Mouse (Mus musculus): ENCODE data around the gene Psmd12. TPM values are rescaled to one million over a fixed set of nuclear protein-coding genes. Genes with fewer than 3 reads are reported as not detected.

Gene Psmd12
- polyA plus RNA-seq, 1 experiment from 2014 or later, result 148 TPM

GRCm38 (mm10) chr11:107446650-107447049 lies 32.6 kb upstream of the Psmd12 start:
- Histone ChIP-seq H3K4me3 (replicated peaks; ENCODE audit: low read length) (no peak overlapping the region), H3K27ac (ENCODE audit: low read length) (no peak overlapping the region), H3K9ac (replicated peaks; ENCODE audit: low read depth, low read length) (no peak overlapping the region), H3K9me3 (ENCODE audit: control insufficient read depth, low read length) (no peaks in the 10 kb centered on the region), H3K27me3 (replicated peaks; ENCODE audit: control insufficient read depth, insufficient read depth, low read length) (no peaks in the 10 kb centered on the region), H3K4me2 (ENCODE audit: low read length) (no peak overlapping the region), H3K36me3 (ENCODE audit: control insufficient read depth, insufficient read depth) (no peaks in the 10 kb centered on the region), H3K4me1 (replicated peaks; ENCODE audit: control insufficient read depth, insufficient read depth, low read length) (peaks cover 8% of the 10 kb centered on the region; the same call in 1 of the 2 replicates)
- no peak for ATAC-seq
- 71% methylated on average over 6 of the region's 6 CpGs for WGBS

- H3K4me3 ChIP-seq (replicated peaks; ENCODE audit: low read length), result no peak overlapping the region
- no peak for ATAC-seq
- no peak overlapping the region for H3K27ac ChIP-seq (ENCODE audit: low read length)
- H3K4me2 ChIP-seq (ENCODE audit: low read length), result no peak overlapping the region
- H3K9ac ChIP-seq (replicated peaks; ENCODE audit: low read depth, low read length), result no peak overlapping the region
- H3K9me3 ChIP-seq (ENCODE audit: control insufficient read depth, low read length), result no peaks in the 10 kb centered on the region
- 76% methylated on average over 5 of the region's 5 CpGs for WGBS
- no peaks in the 10 kb centered on the region for H3K27me3 ChIP-seq (replicated peaks; ENCODE audit: control insufficient read depth, insufficient read depth, low read length)
- peaks cover 8% of the 10 kb centered on the region; the same call in 1 of the 2 replicates for H3K4me1 ChIP-seq (replicated peaks; ENCODE audit: control insufficient read depth, insufficient read depth, low read length)
- H3K36me3 ChIP-seq (ENCODE audit: control insufficient read depth, insufficient read depth), result no peaks in the 10 kb centered on the region
Measured at GRCm38 (mm10) chr11:107447349-107447748, 31.9 kb upstream of the Psmd12 start.

- Histone ChIP-seq H3K4me1 (replicated peaks; ENCODE audit: control insufficient read depth, insufficient read depth, low read length) (peaks cover 8% of the 10 kb centered on the region; the same call in 1 of the 2 replicates), H3K27me3 (replicated peaks; ENCODE audit: control insufficient read depth, insufficient read depth, low read length) (no peaks in the 10 kb centered on the region), H3K4me3 (replicated peaks; ENCODE audit: low read length) (no peak overlapping the region), H3K9me3 (ENCODE audit: control insufficient read depth, low read length) (no peaks in the 10 kb centered on the region), H3K9ac (replicated peaks; ENCODE audit: low read depth, low read length) (no peak overlapping the region), H3K27ac (ENCODE audit: low read length) (no peak overlapping the region), H3K36me3 (ENCODE audit: control insufficient read depth, insufficient read depth) (no peaks in the 10 kb centered on the region), H3K4me2 (ENCODE audit: low read length) (no peak overlapping the region)
- no peak for ATAC-seq
- WGBS, result 86% methylated on average over 9 of the region's 9 CpGs
Measured at GRCm38 (mm10) chr11:107447915-107448314, 31.4 kb upstream of the Psmd12 start.

GRCm38 (mm10) chr11:107449169-107449910 lies 29.9 kb upstream of the Psmd12 start:
- 71% methylated on average over 17 of the region's 17 CpGs for WGBS
- H3K4me3 ChIP-seq (replicated peaks; ENCODE audit: low read length), result no peak overlapping the region
- H3K27ac ChIP-seq (ENCODE audit: low read length), result no peak overlapping the region
- H3K27me3 ChIP-seq (replicated peaks; ENCODE audit: control insufficient read depth, insufficient read depth, low read length), result no peaks in the 10 kb centered on the region
- H3K36me3 ChIP-seq (ENCODE audit: control insufficient read depth, insufficient read depth), result no peaks in the 10 kb centered on the region
- no peaks in the 10 kb centered on the region for H3K9me3 ChIP-seq (ENCODE audit: control insufficient read depth, low read length)
- H3K4me1 ChIP-seq (replicated peaks; ENCODE audit: control insufficient read depth, insufficient read depth, low read length), result peaks cover 8% of the 10 kb centered on the region; the same call in 1 of the 2 replicates
- no peak for ATAC-seq
- no peak overlapping the region for H3K9ac ChIP-seq (replicated peaks; ENCODE audit: low read depth, low read length)
- H3K4me2 ChIP-seq (ENCODE audit: low read length), result no peak overlapping the region

- no peak overlapping the region for H3K4me3 ChIP-seq (replicated peaks; ENCODE audit: low read length)
- H3K36me3 ChIP-seq (ENCODE audit: control insufficient read depth, insufficient read depth), result no peaks in the 10 kb centered on the region
- no peak for ATAC-seq
- no peak overlapping the region for H3K9ac ChIP-seq (replicated peaks; ENCODE audit: low read depth, low read length)
- H3K27me3 ChIP-seq (replicated peaks; ENCODE audit: control insufficient read depth, insufficient read depth, low read length), result no peaks in the 10 kb centered on the region
- H3K27ac ChIP-seq (ENCODE audit: low read length), result no peak overlapping the region
- H3K9me3 ChIP-seq (ENCODE audit: control insufficient read depth, low read length), result no peaks in the 10 kb centered on the region
- WGBS, result 36% methylated on average over 6 of the region's 6 CpGs
- peaks cover 8% of the 10 kb centered on the region; the same call in 1 of the 2 replicates for H3K4me1 ChIP-seq (replicated peaks; ENCODE audit: control insufficient read depth, insufficient read depth, low read length)
- H3K4me2 ChIP-seq (ENCODE audit: low read length), result no peak overlapping the region
Measured at GRCm38 (mm10) chr11:107450097-107450496, 29.2 kb upstream of the Psmd12 start.

GRCm38 (mm10) chr11:107451106-107451505 lies 28.2 kb upstream of the Psmd12 start:
- WGBS, result 94% methylated on average over 10 of the region's 10 CpGs
- no peaks in the 10 kb centered on the region for H3K27me3 ChIP-seq (replicated peaks; ENCODE audit: control insufficient read depth, insufficient read depth, low read length)

GRCm38 (mm10) chr11:107452053-107452452 lies 27.2 kb upstream of the Psmd12 start:
- H3K27me3 ChIP-seq (replicated peaks; ENCODE audit: control insufficient read depth, insufficient read depth, low read length), result no peaks in the 10 kb centered on the region
- 97% methylated on average over 7 of the region's 7 CpGs for WGBS
- H3K36me3 ChIP-seq (ENCODE audit: control insufficient read depth, insufficient read depth), result no peaks in the 10 kb centered on the region
- H3K9ac ChIP-seq (replicated peaks; ENCODE audit: low read depth, low read length), result no peak overlapping the region
- no peak overlapping the region for H3K4me3 ChIP-seq (replicated peaks; ENCODE audit: low read length)
- no peak overlapping the region for H3K27ac ChIP-seq (ENCODE audit: low read length)
- H3K4me1 ChIP-seq (replicated peaks; ENCODE audit: control insufficient read depth, insufficient read depth, low read length), result peaks cover 5% of the 10 kb centered on the region; the same call in 1 of the 2 replicates
- no peak for ATAC-seq
- H3K9me3 ChIP-seq (ENCODE audit: control insufficient read depth, low read length), result no peaks in the 10 kb centered on the region
- H3K4me2 ChIP-seq (ENCODE audit: low read length), result no peak overlapping the region

More at GRCm38 (mm10) chr11:107451106-107451505, 28.2 kb upstream of the Psmd12 start:
- no peak overlapping the region for H3K4me2 ChIP-seq (ENCODE audit: low read length)
- H3K36me3 ChIP-seq (ENCODE audit: control insufficient read depth, insufficient read depth), result no peaks in the 10 kb centered on the region
- H3K4me3 ChIP-seq (replicated peaks; ENCODE audit: low read length), result no peak overlapping the region
- no peak overlapping the region for H3K9ac ChIP-seq (replicated peaks; ENCODE audit: low read depth, low read length)
- no peak for ATAC-seq
- no peaks in the 10 kb centered on the region for H3K9me3 ChIP-seq (ENCODE audit: control insufficient read depth, low read length)
- H3K27ac ChIP-seq (ENCODE audit: low read length), result no peak overlapping the region
- peaks cover 5% of the 10 kb centered on the region; the same call in 1 of the 2 replicates for H3K4me1 ChIP-seq (replicated peaks; ENCODE audit: control insufficient read depth, insufficient read depth, low read length)

GRCm38 (mm10) chr11:107454546-107455462 lies 24.5 kb upstream of the Psmd12 start:
- Histone ChIP-seq H3K36me3 (ENCODE audit: control insufficient read depth, insufficient read depth) (no peaks in the 10 kb centered on the region), H3K27ac (ENCODE audit: low read length) (no peak overlapping the region), H3K4me2 (ENCODE audit: low read length) (no peak overlapping the region), H3K4me3 (replicated peaks; ENCODE audit: low read length) (no peak overlapping the region), H3K9me3 (ENCODE audit: control insufficient read depth, low read length) (no peaks in the 10 kb centered on the region), H3K27me3 (replicated peaks; ENCODE audit: control insufficient read depth, insufficient read depth, low read length) (no peaks in the 10 kb centered on the region), H3K9ac (replicated peaks; ENCODE audit: low read depth, low read length) (no peak overlapping the region), H3K4me1 (replicated peaks; ENCODE audit: control insufficient read depth, insufficient read depth, low read length) (peaks cover 5% of the 10 kb centered on the region; the same call in 1 of the 2 replicates)
- WGBS, result 57% methylated on average over 19 of the region's 19 CpGs
- no peak for ATAC-seq

- H3K27ac ChIP-seq (ENCODE audit: low read length), result no peak overlapping the region
- no peak overlapping the region for H3K9ac ChIP-seq (replicated peaks; ENCODE audit: low read depth, low read length)
- H3K9me3 ChIP-seq (ENCODE audit: control insufficient read depth, low read length), result no peaks in the 10 kb centered on the region
- no peak overlapping the region for H3K4me2 ChIP-seq (ENCODE audit: low read length)
- H3K27me3 ChIP-seq (replicated peaks; ENCODE audit: control insufficient read depth, insufficient read depth, low read length), result no peaks in the 10 kb centered on the region
- H3K4me3 ChIP-seq (replicated peaks; ENCODE audit: low read length), result no peak overlapping the region
- 85% methylated on average over 3 of the region's 3 CpGs for WGBS
- ATAC-seq, result no peak
- no peaks in the 10 kb centered on the region for H3K36me3 ChIP-seq (ENCODE audit: control insufficient read depth, insufficient read depth)
- no peaks in the 10 kb centered on the region for H3K4me1 ChIP-seq (replicated peaks; ENCODE audit: control insufficient read depth, insufficient read depth, low read length)
Measured at GRCm38 (mm10) chr11:107457282-107457681, 22.0 kb upstream of the Psmd12 start.
